Mouse (Mus musculus) kidney, adult 2 months (tissue): Measurements from ENCODE around the gene Sostdc1. TPM values are rescaled to one million over a fixed set of nuclear protein-coding genes. Genes with fewer than 3 reads are reported as not detected.
A peak's percentile ranks its signal among the peaks of the same experiment; 100 is the strongest.

Experiments used
- DNase-seq: peaks from one replicate; pipeline ENCODE4 v3.0.0; 2021
- H3K27ac ChIP-seq: fragments of 200-500 bp; 2 replicates; pipeline ENCODE4 v1.5.1; 2012; ENCODE audit warnings: low read depth, low read length, control low read depth, inconsistent platforms; ENCODE audit not compliant: insufficient read depth
- H3K27me3 ChIP-seq: fragments of 200-500 bp; replicated peaks from 2 replicates; pipeline ENCODE4 v1.6.1; 2012; ENCODE audit warnings: mild to moderate bottlenecking, moderate library complexity, low read length, inconsistent platforms; ENCODE audit not compliant: control insufficient read depth, insufficient read depth
- H3K36me3 ChIP-seq: fragments of 200-500 bp; 2 replicates; pipeline ENCODE4 v1.6.1; 2012; ENCODE audit warnings: mild to moderate bottlenecking, moderate library complexity, low read length, inconsistent platforms; ENCODE audit not compliant: control insufficient read depth, insufficient read depth
- H3K4me1 ChIP-seq: fragments of 200-500 bp; 2 replicates; pipeline ENCODE4 v1.6.1; 2011; ENCODE audit warnings: low read length; ENCODE audit not compliant: control insufficient read depth, insufficient read depth
- H3K4me3 ChIP-seq: fragments of 200-500 bp; 2 replicates; pipeline ENCODE4 v1.5.1; 2011; ENCODE audit warnings: mild to moderate bottlenecking, low read depth, low read length, control low read depth; ENCODE audit not compliant: insufficient read depth
- CTCF ChIP-seq: fragments of 200-500 bp; conservative IDR thresholded peaks from 2 replicates; pipeline ENCODE4 v1.5.1; 2011; ENCODE audit warnings: low read depth, mild to moderate bottlenecking, control low read depth, low read length, moderate library complexity, mixed read lengths; ENCODE audit not compliant: insufficient read depth, insufficient read length
- POLR2A ChIP-seq: fragments of 200-500 bp; IDR thresholded peaks from one replicate; pipeline ENCODE4 v1.6.1; 2011; ENCODE audit warnings: low read depth, low read length, control low read depth
- WGBS: fragments of 180-500 bp; shearing (Covaris S2); methylation state at CpG from one replicate; pipeline ENCODE4 v1.1.7; 2018; 5-methylcytosine and 5-hydroxymethylcytosine counted together
- polyA plus RNA-seq: library from polyadenylated mRNA; depleted of rRNA; stranded (reverse); fragments of >200 nt; gene quantifications from 2 replicates; pipeline ENCODE4 v1.2.3, GENCODE M21; 2012; rRNA removed

Sostdc1 gene
- 63.5 and 64.7 TPM in 2 replicates for polyA plus RNA-seq

DNA sequence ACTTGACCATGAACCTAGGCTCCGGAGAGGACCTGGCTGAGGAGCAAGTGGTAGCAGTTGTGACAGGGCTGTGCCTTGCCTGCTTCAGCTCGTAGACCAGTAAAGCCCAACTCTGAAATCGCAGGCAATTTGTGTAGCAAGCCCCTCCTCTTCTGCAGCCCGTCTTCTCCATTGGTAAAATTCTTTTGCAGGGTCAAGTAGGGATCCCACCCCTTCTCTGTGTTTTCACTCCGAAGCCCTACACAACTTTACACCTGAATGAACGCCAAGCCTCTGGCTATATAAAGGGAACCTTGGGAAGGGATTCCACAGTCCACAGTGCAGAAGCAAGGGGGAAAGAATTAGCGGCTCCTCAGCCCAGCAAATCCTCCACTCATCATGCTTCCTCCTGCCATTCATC, at the start of gene Sostdc1:
TSS of gene Sostdc1 (plus strand) at position 224 of the 400 bp plus-strand sequence.
- DNase-seq: peak; percentile 75
- no peaks in the 10 kb centered on the region for H3K27me3 ChIP-seq
- no peaks in the 10 kb centered on the region for H3K4me1 ChIP-seq
- TF ChIP-seq CTCF: no peak
- TF ChIP-seq POLR2A: no peak
- 8% methylated on average over 7 of the region's 7 CpGs for WGBS
- peak within 1 kb of the TSS; percentile 37 for H3K4me3 ChIP-seq
- H3K27ac ChIP-seq: peak within 1 kb of the TSS; percentile 22
- no peaks in the 10 kb centered on the region for H3K36me3 ChIP-seq

DNA sequence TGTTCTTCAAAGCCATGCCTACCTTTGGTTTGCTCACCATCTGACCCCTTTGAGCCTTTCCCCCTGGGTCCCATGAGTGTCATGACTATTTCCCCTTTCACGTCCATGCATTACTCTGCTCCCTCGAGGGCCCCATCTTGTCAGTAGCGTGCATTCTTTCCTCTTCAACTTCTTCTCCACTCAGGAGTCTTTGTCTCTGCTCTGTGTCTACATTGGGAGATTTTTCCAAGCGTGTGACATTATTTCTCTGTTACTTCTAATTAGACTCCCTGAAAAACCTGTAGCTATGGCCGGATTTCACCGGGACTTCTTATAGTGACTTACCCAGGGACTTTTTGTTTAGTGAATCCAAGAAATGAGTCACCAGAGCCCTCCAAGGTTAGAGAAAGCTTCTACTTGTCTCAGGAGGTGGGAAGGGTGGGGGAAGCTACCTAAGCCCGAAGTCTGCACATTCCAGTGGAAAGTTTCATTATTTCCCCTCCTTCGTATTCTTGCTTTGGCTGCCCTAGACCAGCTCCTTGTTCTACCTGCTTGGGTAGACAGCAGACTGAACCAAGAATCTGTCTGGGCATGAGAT, 46.2 kb upstream of the Sostdc1 start:
- H3K4me1 ChIP-seq: no peaks in the 10 kb centered on the region
- H3K4me3 ChIP-seq: no peak overlapping the region
- TF ChIP-seq POLR2A (no peak), CTCF (no peak)
- H3K36me3 ChIP-seq: no peaks in the 10 kb centered on the region
- no peak for DNase-seq
- WGBS: 91% methylated on average over 8 of the region's 8 CpGs
- no peaks in the 10 kb centered on the region for H3K27me3 ChIP-seq
- no peak overlapping the region for H3K27ac ChIP-seq

DNA sequence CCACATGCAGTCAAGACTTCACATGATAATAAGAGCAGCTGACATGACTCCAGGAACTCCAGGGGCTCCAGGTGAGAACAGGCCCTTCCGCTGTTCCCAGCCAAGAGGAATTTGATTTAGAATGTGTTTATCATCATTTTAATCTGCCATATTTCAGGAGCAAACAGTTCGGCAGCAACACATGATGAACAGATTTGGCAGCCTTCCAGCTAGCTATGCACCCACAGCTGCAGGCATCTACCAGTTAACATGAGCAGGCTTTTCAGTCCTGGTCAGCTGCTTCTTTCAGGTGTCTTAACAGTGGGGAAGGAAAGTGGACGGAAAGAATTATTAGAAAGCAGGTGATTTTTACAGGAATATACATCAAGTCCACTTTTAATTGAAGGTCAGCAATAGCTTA, 39.1 kb upstream of the Sostdc1 start:
- Histone ChIP-seq H3K4me3 (no peak overlapping the region), H3K27ac (no peak overlapping the region), H3K27me3 (no peaks in the 10 kb centered on the region), H3K36me3 (no peaks in the 10 kb centered on the region), H3K4me1 (no peaks in the 10 kb centered on the region)
- no peak for TF ChIP-seq POLR2A
- no peak for TF ChIP-seq CTCF
- WGBS: 61% methylated on average over 3 of the region's 3 CpGs
- peak; percentile 2 for DNase-seq

DNA sequence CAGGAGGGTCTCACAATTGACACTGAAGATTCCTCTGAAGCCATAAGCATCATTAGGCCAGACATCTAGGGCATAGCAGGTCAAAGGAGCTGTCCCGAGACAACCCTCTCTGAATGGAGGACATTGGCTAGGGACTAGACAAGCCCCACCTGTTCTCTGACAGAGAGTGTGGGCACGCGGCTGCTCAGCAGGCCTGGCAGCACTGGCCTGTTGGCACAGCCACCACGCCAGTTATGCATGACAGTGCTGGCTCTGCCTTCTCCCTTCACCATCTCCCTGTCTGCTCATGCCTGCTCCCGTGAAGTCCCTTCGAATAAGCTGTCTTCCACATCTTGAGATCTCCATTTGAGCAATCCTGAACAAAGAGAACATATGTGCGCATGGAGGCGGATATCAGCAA, 24.3 kb upstream of the Sostdc1 start:
- H3K4me3 ChIP-seq: no peak overlapping the region
- no peak for DNase-seq
- H3K4me1 ChIP-seq: no peaks in the 10 kb centered on the region
- 75% methylated on average over 8 of the region's 8 CpGs for WGBS
- H3K36me3 ChIP-seq: no peaks in the 10 kb centered on the region
- no peaks in the 10 kb centered on the region for H3K27me3 ChIP-seq
- no peak for TF ChIP-seq POLR2A
- no peak for TF ChIP-seq CTCF
- no peak overlapping the region for H3K27ac ChIP-seq

DNA sequence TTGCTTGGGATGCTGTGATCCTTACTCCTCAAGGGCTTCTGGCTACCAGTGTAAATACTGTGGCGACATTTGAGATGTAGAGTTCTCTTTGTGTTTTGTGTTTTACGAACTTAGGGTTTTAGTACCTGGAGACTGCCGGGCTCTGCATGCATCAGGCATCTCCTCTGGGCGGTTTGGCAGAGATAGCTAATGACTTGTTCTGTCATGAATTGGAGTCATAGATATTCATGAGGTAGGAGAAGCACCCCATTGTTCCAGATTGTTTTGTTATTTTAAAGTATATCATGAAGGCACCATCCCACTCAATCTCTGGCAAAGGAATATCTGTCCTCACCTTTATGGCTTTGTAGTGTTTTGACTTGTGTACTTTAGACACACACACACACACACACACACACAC, 23.5 kb upstream of the Sostdc1 start:
- DNase-seq: no peak
- Histone ChIP-seq H3K36me3 (no peaks in the 10 kb centered on the region), H3K27me3 (no peaks in the 10 kb centered on the region), H3K4me3 (no peak overlapping the region), H3K27ac (no peak overlapping the region), H3K4me1 (no peaks in the 10 kb centered on the region)
- TF ChIP-seq POLR2A (no peak), CTCF (no peak)
- WGBS: 86% methylated on average over 4 of the region's 4 CpGs

DNA sequence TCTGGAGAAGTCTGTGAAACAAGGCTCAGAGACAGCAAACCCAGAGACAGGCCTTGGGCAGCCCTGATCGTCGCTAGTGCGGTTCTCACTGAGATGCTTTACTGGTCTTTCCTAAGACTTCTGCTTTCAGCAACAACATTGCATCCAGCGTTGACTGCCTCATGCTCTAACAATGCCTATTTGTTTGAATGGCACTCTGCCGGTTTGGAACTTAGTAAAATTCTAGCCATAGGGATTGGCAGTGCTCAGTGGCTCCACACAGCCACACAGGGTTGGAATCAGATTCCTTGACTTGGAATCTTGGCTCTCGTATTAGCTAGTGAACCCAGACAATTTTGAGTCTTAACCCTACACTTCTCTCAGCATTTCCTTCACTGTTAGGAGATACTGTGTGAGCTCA, 22.6 kb upstream of the Sostdc1 start:
- Histone ChIP-seq H3K36me3 (no peaks in the 10 kb centered on the region), H3K4me3 (no peak overlapping the region), H3K4me1 (no peaks in the 10 kb centered on the region), H3K27me3 (no peaks in the 10 kb centered on the region), H3K27ac (no peak overlapping the region)
- 87% methylated on average over 6 of the region's 6 CpGs for WGBS
- DNase-seq: no peak
- TF ChIP-seq CTCF: no peak
- TF ChIP-seq POLR2A: no peak

DNA sequence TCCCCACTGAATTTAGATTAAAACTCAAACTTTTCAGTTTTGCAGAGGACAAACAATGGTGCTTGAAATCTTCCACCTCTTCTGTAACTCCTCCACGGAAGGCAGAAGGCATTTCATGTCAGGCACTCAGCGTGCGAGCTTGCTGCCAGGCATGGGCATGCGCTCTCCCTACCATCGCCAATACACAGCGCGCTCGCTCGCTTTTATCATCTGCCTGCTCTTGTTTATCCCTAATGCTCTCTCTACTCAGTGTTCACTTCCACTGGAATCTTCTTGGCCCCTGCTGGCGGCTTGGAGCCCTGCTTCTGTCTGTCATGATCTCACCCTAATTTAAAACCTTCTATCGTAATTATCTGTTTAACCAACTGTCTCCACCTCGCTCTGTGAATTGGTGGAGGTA, 11.6 kb upstream of the Sostdc1 start:
- Histone ChIP-seq H3K4me3 (no peak overlapping the region), H3K27me3 (no peaks in the 10 kb centered on the region), H3K4me1 (no peaks in the 10 kb centered on the region), H3K27ac (no peak overlapping the region), H3K36me3 (no peaks in the 10 kb centered on the region)
- no peak for DNase-seq
- WGBS: 94% methylated on average over 12 of the region's 12 CpGs
- TF ChIP-seq CTCF (no peak), POLR2A (no peak)
